7 mouse cellular contexts compared by ENCODE assay signal in genomic region chr15:103214971-103215907, GRCm38 (mm10). TPM values are rescaled to one million over a fixed set of nuclear protein-coding genes. Genes with fewer than 3 reads are reported as not detected.
DNase-seq lines count a peak whose midpoint lies in the region; ATAC-seq lines count a peak whose summit lies in the region.

No protein-coding gene starts in this region.

- peaks cover 28% of the 10 kb centered on the region for H3K36me3 ChIP-seq in embryonic facial prominence, embryonic 13.5 days
- peaks cover 33% of the 10 kb centered on the region for H3K36me3 ChIP-seq in limb, embryonic 13.5 days
- H3K36me3 ChIP-seq in midbrain, embryonic 15.5 days (replicated peaks), result peaks cover 4% of the 10 kb centered on the region; the same call in 1 of the 2 replicates

- H3K27me3 ChIP-seq in embryonic facial prominence, embryonic 13.5 days, result no peaks in the 10 kb centered on the region
- H3K27me3 ChIP-seq in limb, embryonic 13.5 days, result no peaks in the 10 kb centered on the region
- H3K27me3 ChIP-seq in midbrain, embryonic 15.5 days (replicated peaks), result no peaks in the 10 kb centered on the region

- peak; percentile 90 to 93 for DNase-seq in adrenal gland, postnatal 36 days
- DNase-seq in heart, adult 8-10 months (ENCODE audit: low spot score), result peak; percentile 82
- DNase-seq in kidney, adult 8-10 months, result peak; percentile 82 to 87
- peak; percentile 48 to 55 for DNase-seq in spleen, adult 18-20 months

- WGBS in embryonic facial prominence, embryonic 13.5 days, result under 1% methylated on average over 15 of the region's 15 CpGs
- WGBS in limb, embryonic 13.5 days, result under 1% methylated on average over 15 of the region's 15 CpGs
- 1% methylated on average over 15 of the region's 15 CpGs for WGBS in midbrain, embryonic 15.5 days

- H3K27ac ChIP-seq in embryonic facial prominence, embryonic 13.5 days, result peak overlapping the region; percentile 95
- H3K27ac ChIP-seq in limb, embryonic 13.5 days, result peak overlapping the region; percentile 97
- H3K27ac ChIP-seq in midbrain, embryonic 15.5 days, result peak overlapping the region; percentile 85

- peaks cover 17% of the 10 kb centered on the region for H3K4me1 ChIP-seq in embryonic facial prominence, embryonic 13.5 days
- peaks cover 30% of the 10 kb centered on the region for H3K4me1 ChIP-seq in limb, embryonic 13.5 days
- peaks cover 43% of the 10 kb centered on the region for H3K4me1 ChIP-seq in midbrain, embryonic 15.5 days

- peak overlapping the region; percentile 39 for H3K4me3 ChIP-seq in embryonic facial prominence, embryonic 13.5 days
- peak overlapping the region; percentile 45 for H3K4me3 ChIP-seq in limb, embryonic 13.5 days
- peak overlapping the region; percentile 40 for H3K4me3 ChIP-seq in midbrain, embryonic 15.5 days

- H3K9ac ChIP-seq in embryonic facial prominence, embryonic 13.5 days, result peak overlapping the region; percentile 57
- H3K9ac ChIP-seq in limb, embryonic 13.5 days, result peak overlapping the region; percentile 62
- peak overlapping the region; percentile 12; the same call in 1 of the 2 replicates for H3K9ac ChIP-seq in midbrain, embryonic 15.5 days

- H3K4me2 ChIP-seq in embryonic facial prominence, embryonic 13.5 days, result peak overlapping the region; percentile 64
- H3K4me2 ChIP-seq in limb, embryonic 13.5 days (replicated peaks), result peak overlapping the region; percentile 72
- H3K4me2 ChIP-seq in midbrain, embryonic 15.5 days, result peak overlapping the region; percentile 48

- no peaks in the 10 kb centered on the region for H3K9me3 ChIP-seq in embryonic facial prominence, embryonic 13.5 days
- H3K9me3 ChIP-seq in limb, embryonic 13.5 days, result no peaks in the 10 kb centered on the region
- no peaks in the 10 kb centered on the region for H3K9me3 ChIP-seq in midbrain, embryonic 15.5 days

- ATAC-seq in embryonic facial prominence, embryonic 13.5 days (ENCODE audit: insufficient number of reproducible peaks, insufficient read depth, low FRiP score, low TSS enrichment, low read depth), result peak; percentile 96
- peak; percentile 96 for ATAC-seq in limb, embryonic 13.5 days (ENCODE audit: low FRiP score, low read depth)
- peak; percentile 95 for ATAC-seq in midbrain, embryonic 15.5 days (replicated peaks)

RNA-seq across cellular contexts. Expression of gene Cbx5, which starts 24.4 kb away (rescaled TPM):
- total RNA-seq in adrenal gland, postnatal 36 days (2021), result 10 to 100 TPM; 79.0 to 82.6 TPM
- polyA plus RNA-seq in embryonic facial prominence, embryonic 13.5 days (2015; fragmentation: Nextera tagmentation; extraction: Ambion mirVana), result 137 and 142 TPM in 2 replicates
- total RNA-seq in heart, adult 8-10 months (2022), result 10 to 100 TPM; 52.4 to 59.1 (median 57.0) TPM
- 153 and 166 TPM in 2 replicates for polyA plus RNA-seq in limb, embryonic 13.5 days (2015; fragmentation: Nextera tagmentation; extraction: Ambion mirVana)
- polyA plus RNA-seq in midbrain, embryonic 15.5 days (2015; fragmentation: Nextera tagmentation; extraction: Ambion mirVana), result 147 and 153 TPM in 2 replicates

RNA-seq across cellular contexts. Expression of gene Hnrnpa1, which starts 25.0 kb away (rescaled TPM):
- 100 to 1,000 TPM; 193 to 199 TPM for total RNA-seq in adrenal gland, postnatal 36 days (2021)
- polyA plus RNA-seq in embryonic facial prominence, embryonic 13.5 days (2015; fragmentation: Nextera tagmentation; extraction: Ambion mirVana), result 1,090 and 1,133 TPM in 2 replicates
- total RNA-seq in heart, adult 8-10 months (2022), result 100 to 1,000 TPM; 134 to 164 (median 150) TPM
- 1,120 and 1,163 TPM in 2 replicates for polyA plus RNA-seq in limb, embryonic 13.5 days (2015; fragmentation: Nextera tagmentation; extraction: Ambion mirVana)
- 669 and 721 TPM in 2 replicates for polyA plus RNA-seq in midbrain, embryonic 15.5 days (2015; fragmentation: Nextera tagmentation; extraction: Ambion mirVana)

RNA-seq across cellular contexts. Expression of gene Nfe2, which starts 43.0 kb away (rescaled TPM):
- under 1 TPM; 0.16 to 0.43 TPM for total RNA-seq in adrenal gland, postnatal 36 days (2021)
- polyA plus RNA-seq in embryonic facial prominence, embryonic 13.5 days (2015; fragmentation: Nextera tagmentation; extraction: Ambion mirVana), result 2.4 and 2.9 TPM in 2 replicates
- 1 to 10 TPM in 2 of 4 experiments, under 1 TPM in 2; 0.31 to 2.6 (median 0.88) TPM for total RNA-seq in heart, adult 8-10 months (2022)
- 2.8 and 3.8 TPM in 2 replicates for polyA plus RNA-seq in limb, embryonic 13.5 days (2015; fragmentation: Nextera tagmentation; extraction: Ambion mirVana)
- polyA plus RNA-seq in midbrain, embryonic 15.5 days (2015; fragmentation: Nextera tagmentation; extraction: Ambion mirVana), result 0.63 and 0.92 TPM in 2 replicates

RNA-seq across cellular contexts. Expression of gene Smug1, which starts 48.3 kb away (rescaled TPM):
- 10 to 100 TPM; 11.9 to 13.0 TPM for total RNA-seq in adrenal gland, postnatal 36 days (2021)
- polyA plus RNA-seq in embryonic facial prominence, embryonic 13.5 days (2015; fragmentation: Nextera tagmentation; extraction: Ambion mirVana), result 16.1 and 16.4 TPM in 2 replicates
- 10 to 100 TPM; 10.4 to 16.8 (median 15.2) TPM for total RNA-seq in heart, adult 8-10 months (2022)
- 15.6 and 16.7 TPM in 2 replicates for polyA plus RNA-seq in limb, embryonic 13.5 days (2015; fragmentation: Nextera tagmentation; extraction: Ambion mirVana)
- 23.4 and 24.2 TPM in 2 replicates for polyA plus RNA-seq in midbrain, embryonic 15.5 days (2015; fragmentation: Nextera tagmentation; extraction: Ambion mirVana)

RNA-seq across cellular contexts. Expression of gene Copz1, which starts 57.3 kb away (rescaled TPM):
- 100 to 1,000 TPM; 144 to 150 TPM for total RNA-seq in adrenal gland, postnatal 36 days (2021)
- polyA plus RNA-seq in embryonic facial prominence, embryonic 13.5 days (2015; fragmentation: Nextera tagmentation; extraction: Ambion mirVana), result 254 and 287 TPM in 2 replicates
- 10 to 100 TPM; 48.9 to 55.0 (median 49.4) TPM for total RNA-seq in heart, adult 8-10 months (2022)
- polyA plus RNA-seq in limb, embryonic 13.5 days (2015; fragmentation: Nextera tagmentation; extraction: Ambion mirVana), result 283 TPM in 2 replicates
- polyA plus RNA-seq in midbrain, embryonic 15.5 days (2015; fragmentation: Nextera tagmentation; extraction: Ambion mirVana), result 197 and 203 TPM in 2 replicates

Comparison
In these comparisons a context has a peak if more than half of its experiments do, and no peak if none do; other contexts are left out.
1. Peak in every context shown above with its lines: DNase-seq, ATAC-seq, H3K4me3 ChIP-seq and H3K27ac ChIP-seq.
2. H3K9ac ChIP-seq: peak in every context shown above with its lines; median percentile 62 in limb, embryonic 13.5 days; 57 in embryonic facial prominence, embryonic 13.5 days; 12 in midbrain, embryonic 15.5 days.